Mouse (Mus musculus): ENCODE measurements around the gene Mapk11.

The Mapk11 gene

GRCm38 (mm10) chr15:89140659-89141252 is 8.7 kb downstream of the Mapk11 start, which contains the start of gene Mapk12:
Mapk12 (minus strand) TSS chr15:89140703.
- DNase-seq (ENCODE audit: low spot score): no peak

DNA sequence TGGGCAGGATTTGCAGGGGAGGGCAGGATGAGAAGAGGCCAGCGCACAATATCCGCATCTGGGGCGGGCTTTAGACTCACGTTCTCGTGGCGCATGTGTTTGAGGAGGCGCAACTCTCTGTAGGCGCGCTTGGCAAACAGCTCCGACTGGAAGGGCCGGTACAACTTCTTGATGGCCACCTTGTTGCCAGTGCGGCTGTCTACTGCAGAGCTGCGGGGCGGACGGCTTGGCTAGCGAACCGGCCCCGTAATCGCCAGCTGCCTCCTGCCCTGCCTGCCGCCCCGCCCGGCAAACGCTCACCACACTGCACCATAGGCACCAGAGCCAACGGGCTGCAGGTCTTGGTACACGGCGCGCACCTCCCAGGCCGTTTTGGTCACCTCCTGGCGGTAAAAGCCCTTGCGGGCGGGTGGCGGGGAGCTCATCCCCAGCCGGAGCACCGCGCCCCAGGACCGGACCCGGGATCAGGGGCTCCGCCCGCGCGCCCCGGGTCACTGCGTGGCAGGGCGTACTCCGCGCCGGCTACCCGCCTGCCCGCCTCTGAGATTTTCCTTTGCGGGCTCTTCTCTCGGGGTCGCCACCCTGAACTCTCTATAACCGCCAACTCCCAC is 9.3 kb downstream of the Mapk11 start:
- no peak for DNase-seq (ENCODE audit: low spot score)

DNA sequence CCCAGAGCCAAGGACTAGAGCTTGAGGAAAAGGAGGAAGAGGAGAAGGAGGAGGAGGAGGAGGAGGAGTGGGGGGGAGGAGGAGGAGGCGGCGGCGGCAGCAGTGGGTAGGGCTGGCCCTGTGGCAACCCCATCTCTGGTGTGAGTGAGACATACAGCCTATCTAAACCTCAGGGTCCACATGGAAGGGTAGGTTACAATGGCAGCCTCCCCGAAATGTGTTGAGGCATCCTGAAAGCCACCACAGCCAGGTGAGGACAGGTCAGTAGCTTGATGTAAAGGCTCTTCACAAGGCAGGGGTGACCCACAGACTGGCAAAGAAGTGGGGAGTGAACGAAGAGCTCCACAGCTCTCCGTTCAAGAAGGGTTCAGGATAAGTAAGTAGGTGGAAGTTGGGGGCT is 10.9 kb downstream of the Mapk11 start:
- DNase-seq (ENCODE audit: low spot score): no peak

- no peak for DNase-seq (ENCODE audit: low spot score)
Measured at GRCm38 (mm10) chr15:89138046-89138405, 11.4 kb downstream of the Mapk11 start.

GRCm38 (mm10) chr15:89137378-89138045 is 11.9 kb downstream of the Mapk11 start:
- no peak for DNase-seq (ENCODE audit: low spot score)

DNA sequence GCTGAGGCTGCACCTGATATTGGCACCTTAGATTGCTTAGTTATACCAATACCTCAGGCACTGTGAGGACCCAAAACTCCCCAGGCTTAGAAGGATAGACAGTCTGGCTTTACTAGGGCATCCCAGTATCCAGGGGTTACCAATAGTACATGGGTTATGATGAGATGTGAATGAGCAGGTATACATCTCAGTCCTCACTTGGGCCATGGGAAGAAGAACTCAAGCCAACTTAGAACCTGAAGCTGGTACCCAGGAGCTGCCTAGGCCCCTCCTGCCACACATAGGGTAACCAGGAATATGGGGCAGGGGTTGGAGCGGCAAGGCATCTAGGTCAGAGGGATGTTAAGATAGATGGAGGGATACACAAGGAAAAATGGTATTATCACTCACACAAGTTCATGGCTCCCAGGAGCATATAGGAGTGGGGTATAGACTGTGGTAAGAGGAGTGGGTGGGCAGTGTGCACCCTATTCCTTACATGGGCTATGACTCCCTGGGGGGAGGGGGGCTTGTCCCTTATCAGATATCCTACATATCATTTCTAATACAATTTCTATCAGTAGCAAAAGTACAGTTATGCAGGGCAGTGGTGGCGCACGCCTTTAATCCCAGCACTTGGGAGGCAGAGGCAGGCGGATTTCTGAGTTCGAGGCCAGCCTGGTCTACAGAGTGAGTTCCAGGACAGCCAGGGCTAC is 12.8 kb downstream of the Mapk11 start:
- no peak for DNase-seq (ENCODE audit: low spot score)

GRCm38 (mm10) chr15:89131316-89131715 is 18.1 kb downstream of the Mapk11 start:
- DNase-seq (ENCODE audit: low spot score): no peak

DNA sequence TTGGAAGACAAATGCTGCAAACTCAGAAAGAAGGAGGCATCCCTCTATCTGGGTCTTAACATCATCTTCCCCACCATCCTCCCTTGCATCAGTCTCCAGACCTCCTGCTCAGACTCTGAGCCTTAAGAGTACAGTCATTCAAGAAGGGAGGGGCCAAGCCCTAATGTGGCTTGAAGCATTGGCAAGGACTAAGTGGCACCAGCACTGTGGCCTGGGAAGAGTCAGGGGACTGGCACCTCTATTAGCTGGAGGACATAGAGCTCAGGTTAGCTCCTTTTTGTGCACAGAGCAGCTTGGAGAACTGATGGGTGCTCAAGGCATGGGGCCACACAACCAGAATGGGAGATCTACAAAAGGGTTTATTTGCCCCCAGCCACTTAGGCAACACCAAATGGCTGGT is 19.2 kb downstream of the Mapk11 start:
- DNase-seq (ENCODE audit: low spot score): no peak

- peak; percentile 62 for DNase-seq (ENCODE audit: low spot score)
Measured at GRCm38 (mm10) chr15:89128382-89129350, 20.8 kb downstream of the Mapk11 start, which contains the start of gene Hdac10. Hdac10 (minus strand) TSS chr15:89128700.

- no peak for DNase-seq (ENCODE audit: low spot score)
Measured at GRCm38 (mm10) chr15:89127364-89127940, 22.0 kb downstream of the Mapk11 start.

DNA sequence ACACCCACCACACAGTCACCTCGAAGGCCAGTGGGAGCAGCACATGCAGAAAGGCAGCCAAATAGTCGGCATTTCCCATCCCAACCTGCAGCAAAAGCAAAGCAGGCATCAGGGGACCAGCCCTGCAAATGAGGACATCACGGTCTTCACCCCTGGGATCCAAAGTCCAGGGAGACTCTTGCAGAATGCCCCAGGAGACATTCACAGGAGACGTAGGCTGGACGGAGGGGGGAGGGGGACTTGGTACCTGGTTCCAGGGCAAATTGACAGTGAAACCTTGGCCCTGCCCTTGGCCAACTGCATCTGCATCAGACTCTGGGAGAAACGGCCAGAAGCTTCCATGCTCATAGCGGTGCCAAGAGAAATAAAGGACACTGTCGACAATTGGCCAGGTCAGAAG is 22.8 kb downstream of the Mapk11 start:
- no peak for DNase-seq (ENCODE audit: low spot score)

DNA sequence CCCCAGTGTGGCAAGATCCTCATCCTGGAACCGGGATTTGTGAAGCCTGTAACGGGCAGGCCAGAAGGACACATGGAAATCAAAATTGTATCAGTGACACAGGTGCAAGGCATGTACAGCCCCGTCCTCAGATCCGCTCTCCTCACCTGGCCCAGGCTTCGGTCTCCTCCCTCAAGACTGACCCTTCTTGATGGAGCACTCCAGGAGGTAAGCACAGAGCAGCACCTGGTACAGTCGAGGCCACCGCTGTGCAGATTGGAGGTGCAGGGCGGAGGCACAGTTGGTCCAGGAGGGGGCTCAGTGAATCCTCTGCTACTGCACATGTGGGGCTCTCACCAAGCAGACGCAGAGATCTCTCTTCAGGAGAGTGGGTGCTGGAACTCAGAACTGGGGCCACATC is 24.1 kb downstream of the Mapk11 start:
- no peak for DNase-seq (ENCODE audit: low spot score)

DNA sequence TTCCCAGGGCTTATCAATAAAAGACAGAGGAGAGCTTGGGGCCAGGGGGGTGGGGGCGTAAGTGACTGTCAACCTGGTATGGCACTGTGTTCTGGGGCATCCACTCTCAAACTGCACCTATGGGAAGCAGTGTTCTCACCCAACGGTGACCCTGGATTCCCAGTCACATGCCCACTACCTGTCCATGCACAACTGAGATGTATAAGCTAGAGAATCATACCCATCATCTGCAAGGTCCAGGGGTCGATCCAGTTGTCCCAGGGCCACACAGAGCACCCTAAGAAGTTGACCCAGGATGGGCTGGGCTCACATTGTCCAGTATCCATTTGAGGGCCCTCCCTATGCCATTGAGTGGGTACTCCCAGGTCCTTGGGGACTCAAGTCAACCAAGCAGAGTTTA is 25.1 kb downstream of the Mapk11 start:
- no peak for DNase-seq (ENCODE audit: low spot score)

DNA sequence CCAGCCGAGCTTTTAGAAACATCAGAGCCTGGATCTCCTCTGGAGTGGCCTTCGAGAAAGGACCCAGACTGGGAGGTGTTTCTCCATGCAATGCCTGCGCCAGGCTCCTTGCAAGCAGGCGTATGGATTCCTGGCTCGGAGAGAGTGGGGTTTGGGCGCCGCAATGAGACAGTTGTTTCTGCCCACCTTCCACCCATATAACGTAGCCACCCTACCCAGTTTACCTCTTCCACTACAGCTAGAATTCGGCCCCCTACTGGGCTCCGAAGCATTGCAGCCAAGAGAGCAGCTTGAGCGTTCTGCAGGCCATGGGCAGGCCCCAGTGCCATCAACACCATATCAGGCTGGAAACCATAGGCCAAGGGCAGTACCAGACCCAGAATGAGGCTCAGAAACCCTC is 25.8 kb downstream of the Mapk11 start:
- no peak for DNase-seq (ENCODE audit: low spot score)

GRCm38 (mm10) chr15:89122649-89123366 is 26.6 kb downstream of the Mapk11 start, which contains the start of gene Tubgcp6:
Tubgcp6 (minus strand) TSS chr15:89123112.
- peak; percentile 88 for DNase-seq (ENCODE audit: low spot score)

DNA sequence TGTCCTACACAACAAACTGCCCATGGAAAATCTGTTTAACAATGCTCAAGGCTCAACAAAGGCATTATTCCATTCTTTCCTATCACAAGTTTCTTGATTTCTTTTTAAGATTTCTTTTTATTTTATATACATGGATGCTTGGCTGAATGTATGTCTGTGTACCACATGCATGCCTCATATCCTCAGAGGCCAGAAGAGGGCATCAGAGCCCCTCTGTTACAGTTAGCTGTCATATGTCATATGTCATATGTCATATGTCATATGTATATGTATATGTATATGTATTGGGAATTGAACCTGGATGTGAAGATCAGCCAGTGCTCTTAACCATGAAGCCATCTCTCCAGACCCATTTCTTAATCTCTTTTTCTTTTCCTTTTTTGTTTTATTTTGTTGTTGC is 31.4 kb downstream of the Mapk11 start:
- no peak for DNase-seq (ENCODE audit: low spot score)

DNA sequence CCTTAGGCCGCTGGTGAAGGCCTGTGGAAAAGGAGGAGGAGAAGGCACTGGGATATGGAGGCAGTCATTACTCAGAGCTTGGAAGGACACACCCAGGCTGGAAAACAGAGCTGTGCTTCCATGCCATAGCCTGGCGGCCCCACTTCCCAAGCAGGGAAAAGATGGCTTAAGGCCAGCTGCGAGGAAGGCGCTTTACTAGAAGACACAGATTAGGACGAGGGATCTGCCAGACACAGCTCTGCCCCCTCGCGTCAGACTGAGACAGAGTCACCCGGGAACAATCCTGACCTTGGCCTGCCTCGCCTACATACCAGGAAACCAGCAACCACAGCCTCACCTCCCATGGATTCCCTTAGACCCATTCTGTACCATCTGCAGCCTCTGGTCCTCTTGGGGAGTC is 39.3 kb downstream of the Mapk11 start:
- no peak for DNase-seq (ENCODE audit: low spot score)

GRCm38 (mm10) chr15:89106976-89107375 is 42.5 kb downstream of the Mapk11 start:
- no peak for DNase-seq (ENCODE audit: low spot score)

DNA sequence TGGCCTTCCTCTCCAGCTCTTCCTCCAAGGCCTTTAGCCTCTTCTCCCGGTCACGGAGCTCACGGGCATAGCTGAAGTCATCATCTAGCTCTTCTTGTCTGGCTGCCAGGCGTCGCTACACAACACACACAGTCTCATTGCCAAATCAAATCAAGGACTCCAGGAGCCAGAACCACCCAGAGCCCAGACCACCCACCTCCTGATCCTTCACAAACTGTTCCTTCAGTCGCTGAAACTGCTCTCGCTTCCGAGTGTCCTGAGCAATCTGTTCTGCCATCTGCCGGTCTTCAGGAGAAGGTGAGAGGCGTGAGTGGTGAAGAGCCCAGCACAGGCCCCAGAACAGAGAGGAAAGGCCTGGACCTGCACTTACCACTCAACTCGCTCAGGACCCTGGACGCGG is 43.4 kb downstream of the Mapk11 start:
- no peak for DNase-seq (ENCODE audit: low spot score)

DNA sequence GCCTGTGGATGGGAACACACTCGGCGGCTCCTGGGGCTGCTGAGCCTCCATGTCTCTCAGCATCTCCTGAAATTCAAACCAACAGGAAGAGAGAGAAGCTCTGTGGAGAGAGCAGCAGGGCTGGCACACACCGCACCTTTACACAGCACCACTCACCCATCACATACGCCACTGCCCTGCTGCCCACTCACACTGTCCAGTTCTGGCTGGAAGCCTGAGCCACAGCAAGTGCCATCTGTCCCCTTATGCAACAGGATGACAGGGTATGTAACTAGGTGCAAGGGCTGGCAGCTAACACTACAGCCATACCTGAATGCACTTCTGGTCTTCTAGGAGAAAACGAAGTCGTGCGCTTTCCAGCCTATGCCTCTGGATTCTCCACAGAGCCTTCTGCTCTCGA is 45.0 kb downstream of the Mapk11 start:
- DNase-seq (ENCODE audit: low spot score): no peak

DNA sequence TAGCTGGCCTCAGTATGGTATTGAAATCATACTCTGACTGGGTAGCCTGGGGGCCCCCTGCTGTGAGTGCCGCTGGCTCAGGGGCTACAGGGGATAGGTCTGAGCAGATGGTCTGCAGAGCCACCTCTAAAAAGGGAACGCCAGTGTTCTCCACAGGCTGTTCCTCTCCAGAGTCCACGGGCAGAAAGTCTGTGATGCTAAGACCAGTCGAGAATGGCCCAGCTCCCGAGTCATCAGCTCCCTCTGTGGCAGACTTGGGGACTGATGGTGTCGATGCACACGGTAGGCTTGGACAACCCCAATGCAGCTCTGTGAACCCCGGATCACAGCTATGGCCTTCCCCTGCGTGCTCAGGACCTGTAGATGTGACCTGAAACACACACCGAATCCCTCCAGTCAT is 45.5 kb downstream of the Mapk11 start:
- no peak for DNase-seq (ENCODE audit: low spot score)

Data from ovary, postnatal 10 days (tissue).